Mouse (Mus musculus): ENCODE measurements around the gene Rara.

DNA sequence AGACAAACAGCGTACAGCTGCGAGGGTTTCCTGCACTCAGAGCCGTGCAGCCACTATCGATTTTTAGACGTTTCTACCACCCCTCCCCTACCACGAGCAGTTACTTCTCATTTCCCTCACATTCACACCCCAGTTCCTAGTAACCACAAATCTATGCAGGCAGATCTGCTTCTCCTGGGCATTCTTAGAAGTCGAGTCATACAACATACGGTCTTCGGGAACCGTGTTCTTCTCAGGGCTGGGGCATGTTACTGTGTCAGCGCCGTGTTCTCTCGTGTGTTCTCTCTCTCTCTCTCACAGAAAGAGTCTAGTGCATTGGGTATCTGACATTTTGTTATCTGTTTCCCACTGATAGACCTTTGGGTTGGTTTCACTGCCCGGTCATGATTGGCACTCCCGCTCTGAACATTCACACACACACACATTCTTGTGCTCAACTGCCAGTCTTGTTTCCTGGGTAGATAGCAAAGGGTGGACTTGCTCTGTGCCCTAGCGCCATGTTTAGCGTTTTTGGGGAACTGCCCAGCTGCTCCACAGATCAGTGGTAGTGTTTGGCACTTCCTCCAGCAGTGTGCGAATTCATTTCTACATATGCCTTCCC is 20.5 kb downstream of the Rara start:
- TF ChIP-seq POLR2A (IDR thresholded peaks at IDR 0.05; ENCODE audit: insufficient read length, low read depth) (no peak), USF1 (IDR thresholded peaks at IDR 0.05; ENCODE audit: low read depth) (no peak), E2F4 (IDR thresholded peaks at IDR 0.05; ENCODE audit: insufficient read depth) (no peak), POLR2AphosphoS2 (IDR thresholded peaks at IDR 0.05; ENCODE audit: insufficient read length, low read depth) (no peak)
